Mouse (Mus musculus) liver, embryonic 14.5 days (tissue): ENCODE results near the gene Gpr88. TPM values are rescaled to one million over a fixed set of nuclear protein-coding genes. Genes with fewer than 3 reads are reported as not detected.

Experiments used
- ATAC-seq: fragments of 200-750 bp; cut with Nextera tagmentation; 2 replicates; pipeline ENCODE4 v1.8.0; 2017; ENCODE audit warnings: moderate number of reproducible peaks, mild to moderate bottlenecking, moderate library complexity; ENCODE audit not compliant: insufficient read depth
- DNase-seq, 3 experiments: peaks; one replicate each; pipeline ENCODE4 v3.0.0-alpha.2; 2012 to 2013; ENCODE audit warnings: low read depth in 3 of 3, low spot score in 3 of 3
- H3K27ac ChIP-seq: fragments of 300-500 bp; sonication (generic); 2 replicates; pipeline ENCODE4 v1.5.1; 2014; ENCODE audit warnings: moderate library complexity, mild to moderate bottlenecking, control low read depth, inconsistent platforms
- H3K27me3 ChIP-seq: fragments of 300-500 bp; sonication (generic); 2 replicates; pipeline ENCODE4 v1.6.1; 2014; ENCODE audit warnings: mild to moderate bottlenecking, low read length, moderate library complexity; ENCODE audit not compliant: control insufficient read depth, insufficient read depth
- H3K36me3 ChIP-seq: fragments of 300-500 bp; sonication (generic); replicated peaks from 2 replicates; pipeline ENCODE4 v1.6.1; 2014; ENCODE audit warnings: low read depth; ENCODE audit not compliant: control insufficient read depth, insufficient read depth
- H3K4me1 ChIP-seq, 2 experiments: fragments of 200-500 bp in 1 of 2; fragments of 300-500 bp in 1 of 2; sonication (generic) in 1 of 2; replicated peaks; 2 replicates each; pipeline ENCODE4 v1.6.1; 2012 to 2014; ENCODE audit warnings: antibody characterized with exemption in 1 of 2, inconsistent platforms in 1 of 2, low read length in 1 of 2; ENCODE audit not compliant: control insufficient read depth in 2 of 2, insufficient read depth in 2 of 2
- H3K4me2 ChIP-seq: fragments of 300-500 bp; sonication (generic); 2 replicates; pipeline ENCODE4 v1.6.1; 2014; ENCODE audit warnings: low read depth, mild to moderate bottlenecking, control low read depth, moderate library complexity
- H3K4me3 ChIP-seq, 2 experiments: fragments of 200-500 bp in 1 of 2; fragments of 300-500 bp in 1 of 2; sonication (generic) in 1 of 2; 2 replicates each; pipeline ENCODE4 v1.5.1; 2012 to 2014; ENCODE audit warnings: low read depth in 2 of 2, low read length in 2 of 2, mild to moderate bottlenecking in 2 of 2, control low read depth in 1 of 2, inconsistent platforms in 1 of 2, moderate library complexity in 1 of 2; ENCODE audit not compliant: insufficient read depth in 1 of 2
- H3K9ac ChIP-seq: fragments of 300-500 bp; sonication (generic); replicated peaks from 2 replicates; pipeline ENCODE4 v1.6.1; 2014; ENCODE audit warnings: mild to moderate bottlenecking, control low read depth, moderate library complexity
- H3K9me3 ChIP-seq: fragments of 300-500 bp; sonication (generic); 2 replicates; pipeline ENCODE4 v1.6.1; 2016; ENCODE audit warnings: low read length, mixed read lengths; ENCODE audit not compliant: control insufficient read depth
- CTCF ChIP-seq: IDR thresholded peaks from 2 replicates; pipeline ENCODE4 v1.5.1; 2016; ENCODE audit warnings: antibody characterized with exemption, low read depth, control low read depth
- EP300 ChIP-seq: IDR thresholded peaks from 2 replicates; pipeline ENCODE4 v1.6.1; 2016; ENCODE audit warnings: antibody characterized with exemption, low read depth
- WGBS: fragments of 180-500 bp; shearing (Covaris S2); extraction: QIAGEN DNeasy Blood & Tissue Kit; methylation state at CpG from one replicate; pipeline ENCODE4 v1.1.7; 2014; ENCODE audit not compliant: insufficient replicate concordance; 5-methylcytosine and 5-hydroxymethylcytosine counted together
- polyA plus RNA-seq, 2 experiments: library from polyadenylated mRNA; depleted of rRNA in 1 of 2; stranded (reverse) in 1 of 2; unstranded in 1 of 2; fragments of >200 nt; fragmentation: Nextera tagmentation in 1 of 2; extraction: Ambion mirVana in 1 of 2; gene quantifications; 2 replicates each; pipeline versions ENCODE4 v1.2.1 to v1.2.3; 2012 to 2014

Gene Gpr88
- polyA plus RNA-seq, 2 experiments = 0.08 to 0.17 TPM

DNA sequence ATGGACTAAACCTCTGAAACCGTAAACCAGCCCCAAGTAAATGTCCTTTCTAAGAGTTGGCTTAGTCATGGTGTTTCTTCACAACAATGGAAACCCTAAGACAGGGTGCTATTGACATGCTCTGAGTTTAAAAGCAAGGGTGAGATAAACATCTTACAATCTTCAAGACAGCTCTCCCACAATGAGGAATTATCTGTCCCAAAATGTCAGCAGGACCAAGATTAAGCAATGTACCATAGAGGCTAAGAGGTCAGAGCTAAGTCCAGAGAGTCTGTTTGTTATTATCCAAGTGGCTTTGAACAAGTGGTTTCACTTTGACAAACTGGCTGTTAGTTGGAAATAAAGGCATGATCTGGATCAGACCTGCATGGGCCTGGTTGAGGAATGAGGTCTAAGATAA lies 10.7 kb upstream of the Gpr88 start:
- 73% methylated on average over 1 of the region's 1 CpGs for WGBS
- Histone ChIP-seq H3K36me3 (no peaks in the 10 kb centered on the region), H3K27me3 (no peaks in the 10 kb centered on the region), H3K4me1 (peaks cover 0 to 3% of the 10 kb centered on the region in 2 experiments; a peak in 1 of 4 replicates), H3K9ac (no peak overlapping the region), H3K4me2 (no peak overlapping the region), H3K4me3 (no peak overlapping the region), H3K9me3 (no peaks in the 10 kb centered on the region), H3K27ac (no peak overlapping the region)
- DNase-seq = peak; percentile 3 to 4 (median 3)
- peak; percentile 37; the same call in 1 of the 2 replicates for ATAC-seq
- TF ChIP-seq EP300 (no peak), CTCF (no peak)

DNA sequence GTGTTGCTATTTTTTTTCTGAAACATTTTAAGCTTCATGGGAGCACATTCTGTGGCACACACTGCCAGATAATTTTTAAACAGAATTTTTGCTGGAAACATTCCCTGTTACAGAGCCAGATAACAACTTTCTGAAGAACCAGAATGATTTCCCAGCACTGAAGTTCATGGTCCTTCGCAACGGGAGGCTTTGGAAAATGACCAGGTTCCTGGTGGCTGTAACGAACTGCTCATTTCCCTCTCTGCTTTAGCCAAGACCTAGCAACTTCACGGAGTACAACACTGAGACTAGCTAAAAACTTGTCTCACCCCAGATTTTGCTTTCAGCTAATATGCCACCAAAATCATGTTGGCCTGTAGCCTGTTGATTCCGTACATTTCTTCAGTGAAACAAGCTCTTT lies 9.8 kb upstream of the Gpr88 start:
- ATAC-seq (no peak), DNase-seq (no peak)
- TF ChIP-seq EP300 = no peak
- no peak for TF ChIP-seq CTCF
- Histone ChIP-seq H3K4me2 (no peak overlapping the region), H3K4me3 (no peak overlapping the region), H3K9ac (no peak overlapping the region), H3K9me3 (no peaks in the 10 kb centered on the region), H3K4me1 (peaks cover 0 to 3% of the 10 kb centered on the region in 2 experiments; a peak in 1 of 4 replicates), H3K27me3 (no peaks in the 10 kb centered on the region), H3K36me3 (no peaks in the 10 kb centered on the region), H3K27ac (no peak overlapping the region)
- whole genome bisulfite sequencing = 68% methylated on average over 5 of the region's 5 CpGs

DNA sequence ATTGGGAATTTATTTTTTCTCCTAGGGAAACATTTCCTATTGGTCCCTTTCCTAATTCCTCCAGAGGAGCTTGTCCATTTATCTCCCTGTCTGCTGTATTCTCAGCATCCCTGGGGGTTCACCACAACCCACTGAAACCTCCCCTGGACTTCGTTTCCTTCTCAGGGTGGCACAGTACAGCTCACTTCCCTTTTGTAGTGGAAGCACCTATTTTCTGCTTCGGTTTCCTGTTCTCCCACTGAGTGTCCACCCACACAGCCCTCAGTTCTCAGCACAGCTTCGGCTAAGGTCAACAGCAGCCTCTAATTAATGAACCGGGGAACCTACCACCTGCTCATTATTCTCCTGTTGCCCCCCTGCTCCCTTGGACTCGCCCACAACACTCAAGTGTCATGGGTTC lies 2.8 kb upstream of the Gpr88 start:
- no peak for DNase-seq
- H3K36me3 ChIP-seq = no peaks in the 10 kb centered on the region
- 17% methylated on average over 5 of the region's 5 CpGs for WGBS
- H3K27ac ChIP-seq = no peak overlapping the region
- TF ChIP-seq CTCF (no peak), EP300 (no peak)
- no peak overlapping the region for H3K4me2 ChIP-seq
- H3K4me1 ChIP-seq = no peaks in the 10 kb centered on the region
- no peak overlapping the region for H3K9ac ChIP-seq
- H3K9me3 ChIP-seq = no peaks in the 10 kb centered on the region
- H3K4me3 ChIP-seq = no peak overlapping the region
- peaks cover 25% of the 10 kb centered on the region for H3K27me3 ChIP-seq
- ATAC-seq = no peak

DNA sequence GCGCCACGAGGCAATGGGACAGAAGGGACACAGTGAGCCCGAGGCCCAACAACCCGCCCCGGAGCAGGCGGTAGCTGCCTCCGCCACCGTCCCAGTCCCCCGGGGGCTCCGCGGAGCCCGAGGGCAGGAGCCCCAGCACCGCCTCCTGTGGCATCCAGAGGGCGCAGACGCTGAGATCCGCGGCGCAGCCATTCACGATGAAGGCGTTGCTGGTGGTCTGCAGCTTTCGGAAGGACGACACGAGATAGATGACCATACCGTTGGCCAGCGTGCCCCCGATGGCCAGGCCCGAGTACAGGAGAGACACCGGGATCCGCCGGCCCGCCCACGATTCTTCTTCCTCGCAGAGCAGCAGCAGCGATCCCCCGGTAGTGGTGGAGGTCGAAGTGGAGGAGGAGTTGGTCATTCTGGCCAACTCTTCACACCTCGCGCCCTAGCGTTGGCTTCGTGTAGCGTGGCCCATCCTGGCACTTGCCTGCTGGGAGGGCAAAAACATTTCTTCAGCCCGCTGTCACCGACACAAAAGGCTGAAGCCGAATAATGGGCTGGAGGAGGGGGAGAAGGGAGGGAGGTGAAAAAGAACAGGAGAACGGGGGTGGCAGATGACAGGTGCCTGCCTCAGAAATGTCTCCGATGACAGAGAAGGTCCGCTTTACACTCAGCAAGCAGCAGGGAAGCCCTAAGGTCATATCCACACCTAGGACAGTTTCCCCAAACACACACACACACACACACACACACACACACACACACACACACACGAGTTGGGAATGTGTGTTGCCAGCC lies 855 bp downstream of the Gpr88 start:
- no peak for DNase-seq

DNA sequence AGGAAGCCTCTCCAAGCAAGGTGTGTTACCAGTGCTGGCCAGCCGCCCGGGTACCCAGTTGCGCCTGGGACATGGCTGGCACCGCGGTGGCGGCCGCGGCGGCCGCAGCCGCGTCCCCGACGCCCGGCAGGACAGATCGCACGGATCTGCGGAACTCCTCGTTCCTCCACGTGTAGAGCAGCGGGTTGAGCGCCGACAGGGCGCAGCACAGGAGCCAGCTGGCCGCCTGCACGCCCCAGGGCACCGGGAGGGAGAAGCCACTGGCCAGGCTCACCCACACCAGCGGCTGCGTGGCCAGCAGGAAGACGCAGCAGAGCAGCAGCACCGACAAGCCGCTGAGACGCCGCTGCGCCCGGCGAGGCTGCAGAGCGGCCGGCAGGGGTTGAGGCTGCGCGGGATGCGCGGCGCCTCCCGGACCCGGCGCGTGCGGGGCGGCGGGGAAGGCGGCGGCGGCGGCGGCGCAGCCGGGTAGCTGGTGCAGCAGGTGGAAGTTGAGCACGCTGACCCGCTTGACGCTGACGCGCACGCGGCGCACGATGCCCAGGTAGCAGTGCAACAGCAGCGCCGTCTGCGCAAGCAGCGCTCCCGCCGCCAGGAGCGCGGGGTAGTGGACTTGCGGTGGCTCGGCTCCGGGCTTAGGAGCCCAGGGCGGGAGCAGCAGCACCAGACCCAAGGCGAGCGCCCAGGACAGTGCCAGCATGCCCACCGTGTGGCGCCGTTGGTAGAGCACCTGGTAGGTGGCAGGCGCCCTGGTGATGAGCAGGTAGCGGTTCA lies 1.6 kb downstream of the Gpr88 start:
- H3K9me3 ChIP-seq = no peaks in the 10 kb centered on the region
- no peak overlapping the region for H3K27ac ChIP-seq
- H3K4me3 ChIP-seq = peak overlapping the region; percentile 20 to 40
- TF ChIP-seq CTCF = no peak
- no peak for TF ChIP-seq EP300
- no peaks in the 10 kb centered on the region for H3K4me1 ChIP-seq
- peak overlapping the region; percentile 58 for H3K4me2 ChIP-seq
- peaks cover 35% of the 10 kb centered on the region for H3K27me3 ChIP-seq
- 2% methylated on average over 86 of the region's 86 CpGs for WGBS
- ATAC-seq (no peak), DNase-seq (no peak)
- H3K9ac ChIP-seq = no peak overlapping the region
- no peaks in the 10 kb centered on the region for H3K36me3 ChIP-seq

More for the DNA sequence above, 855 bp downstream of the Gpr88 start:
- no peak for ATAC-seq
- H3K36me3 ChIP-seq = no peaks in the 10 kb centered on the region
- H3K4me3 ChIP-seq = peak overlapping the region; percentile 20 to 40; a peak in 3 of 4 replicates
- no peak overlapping the region for H3K9ac ChIP-seq
- H3K9me3 ChIP-seq = no peaks in the 10 kb centered on the region
- no peaks in the 10 kb centered on the region for H3K4me1 ChIP-seq
- H3K27me3 ChIP-seq = peaks cover 35% of the 10 kb centered on the region
- WGBS = 1% methylated on average over 48 of the region's 48 CpGs
- no peak for TF ChIP-seq EP300
- no peak for TF ChIP-seq CTCF
- peak overlapping the region; percentile 58 for H3K4me2 ChIP-seq
- no peak overlapping the region for H3K27ac ChIP-seq
